Mouse (Mus musculus): ENCODE results near the gene Numbl. TPM values are rescaled to one million over a fixed set of nuclear protein-coding genes. Genes with fewer than 3 reads are reported as not detected.
A peak's percentile ranks its signal among the peaks of the same experiment; 100 is the strongest.

Gene Numbl
- total and polyA plus RNA-seq, 3 experiments = 1.3 to 5.7 (median 4.5) TPM

- peak; percentile 38 for DNase-seq (ENCODE audit: low spot score)
- H3K36me3 ChIP-seq (replicated peaks) = peaks cover 53% of the 10 kb centered on the region
- H3K9me3 ChIP-seq (replicated peaks) = no peaks in the 10 kb centered on the region
- peak overlapping the region; percentile 28; the same call in 1 of the 2 replicates for H3K4me3 ChIP-seq (ENCODE audit: low read depth, low read length)
- H3K4me1 ChIP-seq (ENCODE audit: insufficient read depth, low read depth, low read length) = peaks cover 43% of the 10 kb centered on the region
- TF ChIP-seq POLR2AphosphoS5 (IDR thresholded peaks at IDR 0.05; ENCODE audit: insufficient replicate concordance, low read depth, low read length) (no peak), GATA1 (IDR thresholded peaks at IDR 0.05; ENCODE audit: borderline replicate concordance, low read length) (no peak), TAL1 (conservative IDR thresholded peaks at IDR 0.05; ENCODE audit: low read depth, low read length) (no peak), GATA2 (IDR thresholded peaks at IDR 0.05; ENCODE audit: borderline replicate concordance, low read depth, low read length) (no peak), CTCF (IDR thresholded peaks at IDR 0.05; ENCODE audit: low read depth, low read length) (no peak)
- H3K27me3 ChIP-seq (ENCODE audit: insufficient read depth, low read length) = peaks cover 9% of the 10 kb centered on the region; the same call in 1 of the 2 replicates
- no peak for ATAC-seq (ENCODE audit: extremely low read depth, insufficient number of reproducible peaks, low FRiP score, poor library complexity, severe bottlenecking)
Measured at GRCm38 (mm10) chr7:27257046-27257851, 984 bp upstream of the Numbl start.

DNA sequence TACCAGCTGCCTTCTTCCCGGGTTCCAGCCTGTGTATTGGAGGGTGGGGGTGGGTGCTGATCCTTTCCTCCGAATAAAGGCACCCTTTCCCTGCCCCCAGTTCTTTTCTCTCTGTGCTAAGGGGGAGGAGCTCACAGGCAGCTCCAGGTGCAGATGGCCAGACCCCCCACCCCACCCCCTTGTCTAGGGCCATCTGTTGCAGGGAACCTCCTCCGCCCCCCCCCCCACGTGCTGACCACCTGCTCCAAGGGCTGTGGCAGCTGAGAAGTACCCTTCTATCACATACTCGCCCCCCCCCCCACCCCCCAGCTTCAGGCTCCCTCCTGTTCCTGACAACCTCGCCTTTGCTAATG, 405 bp upstream of the Numbl start:
- Histone ChIP-seq H3K4me3 (ENCODE audit: low read depth, low read length) (peak overlapping the region; percentile 73), H3K36me3 (replicated peaks) (peaks cover 49% of the 10 kb centered on the region), H3K4me1 (ENCODE audit: insufficient read depth, low read depth, low read length) (peaks cover 42% of the 10 kb centered on the region), H3K27me3 (ENCODE audit: insufficient read depth, low read length) (peaks cover 9% of the 10 kb centered on the region; the same call in 1 of the 2 replicates), H3K9me3 (replicated peaks) (no peaks in the 10 kb centered on the region)
- DNase-seq (ENCODE audit: low spot score) (peak; percentile 14), ATAC-seq (ENCODE audit: extremely low read depth, insufficient number of reproducible peaks, low FRiP score, poor library complexity, severe bottlenecking) (no peak)
- no peak for TF ChIP-seq TAL1 (conservative IDR thresholded peaks at IDR 0.05; ENCODE audit: low read depth, low read length)
- TF ChIP-seq GATA1 (IDR thresholded peaks at IDR 0.05; ENCODE audit: borderline replicate concordance, low read length) = no peak
- TF ChIP-seq POLR2AphosphoS5 (IDR thresholded peaks at IDR 0.05; ENCODE audit: insufficient replicate concordance, low read depth, low read length) = no peak
- no peak for TF ChIP-seq CTCF (IDR thresholded peaks at IDR 0.05; ENCODE audit: low read depth, low read length)
- no peak for TF ChIP-seq GATA2 (IDR thresholded peaks at IDR 0.05; ENCODE audit: borderline replicate concordance, low read depth, low read length)

DNA sequence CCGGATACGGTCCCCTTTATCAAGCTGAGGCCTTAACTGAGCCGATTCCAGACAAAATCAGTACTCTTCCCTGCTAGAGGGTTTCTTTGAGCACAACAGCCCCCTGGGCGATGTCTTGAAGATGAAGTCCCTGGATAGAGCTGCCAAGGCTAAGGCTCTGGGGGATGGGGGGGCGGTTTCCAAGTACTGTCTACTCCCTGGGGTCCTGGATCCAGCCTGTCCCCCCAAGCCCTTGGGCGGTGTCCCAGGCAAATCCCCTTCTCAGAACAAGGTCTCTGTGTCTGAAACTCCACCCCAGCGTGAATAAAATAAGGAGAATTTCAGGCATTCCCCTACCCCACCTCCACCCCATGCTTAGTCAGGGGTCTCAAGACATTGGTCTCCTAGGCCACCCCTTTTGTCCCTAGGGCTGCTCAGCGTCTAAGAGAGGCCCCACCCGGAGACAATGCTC, 1.1 kb downstream of the Numbl start:
- Histone ChIP-seq H3K4me3 (ENCODE audit: low read depth, low read length) (peak overlapping the region; percentile 73), H3K4me1 (ENCODE audit: insufficient read depth, low read depth, low read length) (peaks cover 42% of the 10 kb centered on the region), H3K27me3 (ENCODE audit: insufficient read depth, low read length) (peaks cover 9% of the 10 kb centered on the region; the same call in 1 of the 2 replicates), H3K36me3 (replicated peaks) (peaks cover 37% of the 10 kb centered on the region), H3K9me3 (replicated peaks) (no peaks in the 10 kb centered on the region)
- TF ChIP-seq CTCF (IDR thresholded peaks at IDR 0.05; ENCODE audit: low read depth, low read length) (no peak), GATA1 (IDR thresholded peaks at IDR 0.05; ENCODE audit: borderline replicate concordance, low read length) (no peak), GATA2 (IDR thresholded peaks at IDR 0.05; ENCODE audit: borderline replicate concordance, low read depth, low read length) (no peak), POLR2AphosphoS5 (IDR thresholded peaks at IDR 0.05; ENCODE audit: insufficient replicate concordance, low read depth, low read length) (no peak), TAL1 (conservative IDR thresholded peaks at IDR 0.05; ENCODE audit: low read depth, low read length) (no peak)
- ATAC-seq (ENCODE audit: extremely low read depth, insufficient number of reproducible peaks, low FRiP score, poor library complexity, severe bottlenecking) = no peak
- DNase-seq (ENCODE audit: low spot score) = no peak

- peaks cover 33% of the 10 kb centered on the region for H3K36me3 ChIP-seq (replicated peaks)
Measured at GRCm38 (mm10) chr7:27259771-27260170, 1.5 kb downstream of the Numbl start.

DNA sequence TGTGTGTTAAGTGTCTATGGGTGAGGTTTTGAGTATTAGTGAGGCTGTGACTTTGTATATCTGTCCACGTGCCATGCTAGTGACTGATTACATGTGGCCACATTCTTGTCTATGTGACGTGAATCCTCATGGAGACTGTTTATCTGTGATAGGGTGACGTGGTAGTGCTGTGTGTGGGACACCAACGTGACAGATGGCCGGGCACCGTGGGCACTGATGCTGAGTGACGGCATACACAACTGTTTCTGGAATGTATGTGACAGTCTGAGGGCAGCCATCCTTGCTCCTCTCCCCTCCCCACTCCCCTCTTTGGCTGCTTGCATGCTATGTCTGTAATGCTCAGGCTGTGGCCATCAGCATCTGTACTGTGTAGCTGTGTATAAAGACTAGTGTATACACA, 2.6 kb downstream of the Numbl start:
- H3K4me3 ChIP-seq (ENCODE audit: low read depth, low read length) = no peak overlapping the region
- TF ChIP-seq GATA2 (IDR thresholded peaks at IDR 0.05; ENCODE audit: borderline replicate concordance, low read depth, low read length) = no peak
- TF ChIP-seq CTCF (IDR thresholded peaks at IDR 0.05; ENCODE audit: low read depth, low read length) = no peak
- peaks cover 40% of the 10 kb centered on the region for H3K4me1 ChIP-seq (ENCODE audit: insufficient read depth, low read depth, low read length)
- H3K36me3 ChIP-seq (replicated peaks) = peaks cover 22% of the 10 kb centered on the region
- no peak for DNase-seq (ENCODE audit: low spot score)
- H3K9me3 ChIP-seq (replicated peaks) = no peaks in the 10 kb centered on the region
- ATAC-seq (ENCODE audit: extremely low read depth, insufficient number of reproducible peaks, low FRiP score, poor library complexity, severe bottlenecking) = no peak
- H3K27me3 ChIP-seq (ENCODE audit: insufficient read depth, low read length) = peaks cover 11% of the 10 kb centered on the region; the same call in 1 of the 2 replicates

More at GRCm38 (mm10) chr7:27259771-27260170, 1.5 kb downstream of the Numbl start:
- Histone ChIP-seq H3K9me3 (replicated peaks) (no peaks in the 10 kb centered on the region), H3K27me3 (ENCODE audit: insufficient read depth, low read length) (peaks cover 10% of the 10 kb centered on the region; the same call in 1 of the 2 replicates), H3K4me1 (ENCODE audit: insufficient read depth, low read depth, low read length) (peaks cover 43% of the 10 kb centered on the region), H3K4me3 (ENCODE audit: low read depth, low read length) (peak overlapping the region; percentile 4; the same call in 1 of the 2 replicates)
- no peak for ATAC-seq (ENCODE audit: extremely low read depth, insufficient number of reproducible peaks, low FRiP score, poor library complexity, severe bottlenecking)
- DNase-seq (ENCODE audit: low spot score) = no peak
- TF ChIP-seq GATA2 (IDR thresholded peaks at IDR 0.05; ENCODE audit: borderline replicate concordance, low read depth, low read length) (no peak), POLR2AphosphoS5 (IDR thresholded peaks at IDR 0.05; ENCODE audit: insufficient replicate concordance, low read depth, low read length) (no peak), CTCF (IDR thresholded peaks at IDR 0.05; ENCODE audit: low read depth, low read length) (no peak), GATA1 (IDR thresholded peaks at IDR 0.05; ENCODE audit: borderline replicate concordance, low read length) (no peak), TAL1 (conservative IDR thresholded peaks at IDR 0.05; ENCODE audit: low read depth, low read length) (no peak)

DNA sequence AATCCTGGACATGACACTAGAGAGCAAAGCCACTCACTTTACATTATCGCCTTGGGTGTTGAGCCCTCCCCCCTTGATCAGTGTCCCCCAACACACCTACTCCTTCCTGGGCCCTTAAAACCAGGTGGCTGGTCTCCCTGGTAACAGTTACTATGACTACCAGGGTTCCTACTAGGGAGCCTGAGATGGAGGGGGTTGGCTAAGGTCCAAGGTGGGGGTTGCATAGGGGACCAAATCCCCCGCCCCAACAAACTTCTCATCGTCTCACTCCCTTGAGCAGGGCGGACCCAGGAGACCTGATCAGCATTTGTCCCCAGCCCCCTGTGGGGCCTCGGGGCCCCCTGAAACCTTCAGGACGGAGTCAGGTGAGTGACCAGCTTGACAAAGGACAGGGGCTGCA, 3.7 kb downstream of the Numbl start:
- no peak for DNase-seq (ENCODE audit: low spot score)
- ATAC-seq (ENCODE audit: extremely low read depth, insufficient number of reproducible peaks, low FRiP score, poor library complexity, severe bottlenecking) = no peak
- TF ChIP-seq GATA1 (IDR thresholded peaks at IDR 0.05; ENCODE audit: borderline replicate concordance, low read length) = no peak
- TF ChIP-seq TAL1 (conservative IDR thresholded peaks at IDR 0.05; ENCODE audit: low read depth, low read length) = no peak
- no peak for TF ChIP-seq GATA2 (IDR thresholded peaks at IDR 0.05; ENCODE audit: borderline replicate concordance, low read depth, low read length)
- no peak for TF ChIP-seq POLR2AphosphoS5 (IDR thresholded peaks at IDR 0.05; ENCODE audit: insufficient replicate concordance, low read depth, low read length)
- peaks cover 18% of the 10 kb centered on the region; the same call in 1 of the 2 replicates for H3K27me3 ChIP-seq (ENCODE audit: insufficient read depth, low read length)
- H3K36me3 ChIP-seq (replicated peaks) = peaks cover 12% of the 10 kb centered on the region
- H3K4me3 ChIP-seq (ENCODE audit: low read depth, low read length) = no peak overlapping the region
- peaks cover 37% of the 10 kb centered on the region for H3K4me1 ChIP-seq (ENCODE audit: insufficient read depth, low read depth, low read length)
- H3K9me3 ChIP-seq (replicated peaks) = no peaks in the 10 kb centered on the region

Measured in G1E (cell line).